Mouse (Mus musculus): ENCODE results near the gene Slc5a12. TPM values are rescaled to one million over a fixed set of nuclear protein-coding genes. Genes with fewer than 3 reads are reported as not detected.

Slc5a12 gene
- polyA plus RNA-seq (2017; shearing (Covaris generic)) = not detected

GRCm38 (mm10) chr2:110596932-110597331, at the start of gene Slc5a12:
Gene Slc5a12 (plus strand): TSS chr2:110597298.

Other genes starting within 250 kb of the Slc5a12 start
- not detected for gene Fibin, start 234.1 kb upstream of the Slc5a12 start, polyA plus RNA-seq (2017; shearing (Covaris generic))
- not detected for gene Muc15, start 124.0 kb downstream of the Slc5a12 start, polyA plus RNA-seq (2017; shearing (Covaris generic))